Mouse (Mus musculus) cerebellum, postnatal 4 days (tissue): ENCODE measurements around the gene Ak5.

Experiments used
- DNase-seq, 2 experiments: peaks; one replicate each; pipeline ENCODE4 v3.0.0; 2022; ENCODE audit warnings: low spot score in 2 of 2, mixed read lengths in 1 of 2

Gene Ak5

DNA sequence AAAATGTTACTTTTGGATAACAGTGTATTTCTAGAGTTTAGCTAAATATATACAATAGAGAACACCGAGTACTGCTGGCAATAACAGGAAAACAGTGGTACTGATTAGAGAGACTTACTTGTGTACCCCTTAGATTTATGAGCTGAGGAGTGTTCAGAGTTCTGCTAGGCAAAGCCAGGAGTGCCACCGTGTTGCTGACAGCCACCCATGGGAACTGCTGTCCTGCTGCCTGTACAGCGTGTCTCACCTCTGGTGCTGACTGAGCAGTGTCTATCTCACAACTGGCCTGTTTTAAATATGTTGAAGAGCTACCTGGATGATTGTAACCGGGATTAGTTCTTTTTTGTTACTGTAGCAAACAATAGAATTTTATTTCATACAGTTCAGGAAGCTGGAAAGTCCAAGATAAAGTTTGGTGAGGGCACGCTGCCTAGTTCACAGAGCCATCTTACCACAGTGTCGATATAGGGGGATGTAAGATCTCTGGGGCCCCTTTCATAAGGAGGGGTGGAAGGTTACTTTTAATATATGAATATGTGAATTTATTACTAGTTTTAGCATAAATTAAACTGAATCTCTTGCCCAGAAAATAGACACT is 103.5 kb downstream of the Ak5 start:
- DNase-seq: no peak

- DNase-seq: no peak
Measured at GRCm38 (mm10) chr3:152563833-152564232, 104.3 kb downstream of the Ak5 start.

GRCm38 (mm10) chr3:152561708-152562107 is 106.5 kb downstream of the Ak5 start:
- DNase-seq: no peak

DNA sequence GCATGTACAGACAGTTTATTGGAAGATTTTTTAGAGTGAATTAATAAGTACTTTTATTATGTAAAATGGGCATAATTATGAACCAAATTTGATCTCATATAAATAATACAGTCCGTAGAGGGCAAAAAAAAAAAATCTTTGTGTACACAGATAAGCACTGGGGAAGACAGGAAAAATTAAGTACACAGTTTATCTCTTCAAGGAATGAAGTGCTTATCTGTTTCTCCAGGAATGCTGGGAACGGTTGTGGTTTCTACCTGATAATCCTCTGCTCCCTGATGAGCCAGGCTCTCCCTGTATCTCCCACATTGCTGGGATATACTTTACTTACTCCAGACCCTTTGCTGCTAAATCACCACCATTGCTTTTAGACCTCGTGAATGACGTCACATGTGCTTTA is 108.9 kb downstream of the Ak5 start:
- no peak for DNase-seq

DNA sequence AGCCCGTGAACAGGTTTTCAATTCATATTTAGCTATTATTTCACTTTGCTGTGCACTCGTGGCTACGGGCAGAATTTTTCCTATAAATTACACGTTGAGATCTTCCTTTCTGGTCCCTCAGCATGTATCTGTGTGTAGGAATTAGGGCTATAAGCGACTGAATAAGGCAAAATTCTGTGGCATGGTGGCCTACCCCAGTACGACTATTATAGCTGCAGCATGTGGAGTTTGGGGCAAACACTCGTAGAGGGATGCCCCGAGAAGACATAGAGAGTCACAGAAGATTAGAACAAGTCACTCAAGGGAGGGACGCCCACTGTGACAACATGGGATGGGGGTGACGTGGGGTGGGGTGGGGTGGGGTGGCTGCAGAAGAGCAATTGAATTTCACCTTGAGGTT is 110.1 kb downstream of the Ak5 start:
- no peak for DNase-seq

DNA sequence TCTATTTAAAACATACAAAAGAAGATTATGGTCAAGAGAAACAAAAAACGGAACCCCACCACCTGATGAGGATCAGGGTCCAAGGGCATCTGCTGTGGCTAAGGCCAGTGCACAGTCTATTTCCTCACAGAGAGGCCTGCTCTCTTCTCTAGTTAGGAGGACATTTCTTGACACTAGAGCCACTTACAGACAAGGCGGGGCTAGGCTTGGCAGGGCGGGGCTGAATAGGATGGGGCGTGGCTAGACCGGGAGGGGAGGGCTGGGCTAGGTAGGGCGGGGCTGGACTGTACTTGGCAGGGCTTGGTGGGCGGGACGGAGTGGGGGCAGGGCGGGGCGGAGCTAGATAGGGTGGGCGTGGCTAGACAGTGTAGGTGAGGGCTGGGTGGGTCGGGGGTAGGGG is 110.5 kb downstream of the Ak5 start:
- no peak for DNase-seq

- no peak for DNase-seq
Measured at GRCm38 (mm10) chr3:152556919-152557318, 111.2 kb downstream of the Ak5 start.

DNA sequence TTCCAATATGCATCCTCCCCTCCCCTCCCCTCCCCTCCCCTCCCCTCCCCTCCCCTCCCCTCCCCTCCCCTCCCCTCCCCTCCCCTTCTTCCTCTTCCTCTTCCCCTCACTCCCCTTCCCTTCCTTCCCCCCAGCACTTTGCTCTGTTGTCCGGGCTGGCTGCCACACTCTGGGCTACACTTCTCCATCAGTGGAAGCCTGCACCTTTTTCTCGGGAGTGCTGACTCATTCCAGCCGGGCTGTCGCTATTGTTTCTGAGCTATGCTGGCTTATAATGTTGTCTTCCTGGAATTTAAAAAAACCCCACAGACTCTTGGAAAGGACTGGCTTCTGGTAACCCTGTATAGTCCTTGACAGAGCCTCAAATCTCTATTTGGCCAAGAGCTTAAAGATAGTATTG is 111.7 kb downstream of the Ak5 start:
- no peak for DNase-seq

DNA sequence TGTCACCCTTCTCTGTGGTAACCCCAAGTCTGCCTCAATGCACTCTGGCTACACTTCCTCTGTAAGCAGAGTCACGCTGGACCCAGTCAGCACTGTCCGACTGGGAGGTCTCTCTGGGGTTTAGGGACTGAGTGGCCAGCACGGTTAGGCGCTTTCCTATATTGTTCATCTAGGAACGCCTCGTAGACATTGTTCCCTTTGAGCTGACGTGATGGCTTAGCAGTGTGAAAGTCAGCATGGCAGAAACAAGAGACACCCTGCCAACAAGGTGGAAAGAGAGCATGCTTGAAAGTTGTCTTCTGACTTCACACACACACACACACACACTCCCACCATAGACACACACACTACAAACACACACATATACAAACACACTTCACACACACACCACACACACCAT is 112.9 kb downstream of the Ak5 start:
- no peak for DNase-seq

- no peak for DNase-seq
Measured at GRCm38 (mm10) chr3:152554366-152554765, 113.8 kb downstream of the Ak5 start.

GRCm38 (mm10) chr3:152552641-152553040 is 115.5 kb downstream of the Ak5 start:
- DNase-seq: no peak

DNA sequence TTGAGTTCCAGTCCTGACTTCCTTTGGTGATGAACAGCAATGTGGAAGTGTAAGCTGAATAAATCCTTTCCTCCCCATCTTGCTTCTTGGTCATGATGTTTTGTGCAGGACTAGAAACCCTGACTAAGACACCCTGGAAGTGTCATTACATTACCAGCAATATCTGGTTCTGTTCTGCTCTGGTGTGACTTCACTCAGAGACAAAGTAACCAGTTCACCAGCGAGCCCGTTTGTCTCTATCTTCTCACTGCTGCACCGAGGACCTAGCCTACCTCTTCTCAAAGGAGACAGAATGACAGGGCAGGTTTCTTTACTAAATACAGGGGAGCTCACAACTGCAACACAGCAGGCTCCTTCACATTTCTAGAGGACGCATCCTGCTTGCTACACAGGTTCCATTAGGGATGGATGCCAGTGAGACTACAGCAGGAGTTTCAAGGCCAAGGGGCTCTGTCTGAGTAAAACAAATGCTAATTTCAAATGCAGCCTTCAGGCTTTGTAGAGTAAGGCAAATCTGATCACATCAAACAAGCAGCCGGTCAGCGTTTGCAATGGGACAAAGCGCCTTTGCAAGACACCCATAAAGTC is 117.5 kb downstream of the Ak5 start:
- DNase-seq: no peak

- DNase-seq: no peak
Measured at GRCm38 (mm10) chr3:152550031-152550430, 118.1 kb downstream of the Ak5 start.

DNA sequence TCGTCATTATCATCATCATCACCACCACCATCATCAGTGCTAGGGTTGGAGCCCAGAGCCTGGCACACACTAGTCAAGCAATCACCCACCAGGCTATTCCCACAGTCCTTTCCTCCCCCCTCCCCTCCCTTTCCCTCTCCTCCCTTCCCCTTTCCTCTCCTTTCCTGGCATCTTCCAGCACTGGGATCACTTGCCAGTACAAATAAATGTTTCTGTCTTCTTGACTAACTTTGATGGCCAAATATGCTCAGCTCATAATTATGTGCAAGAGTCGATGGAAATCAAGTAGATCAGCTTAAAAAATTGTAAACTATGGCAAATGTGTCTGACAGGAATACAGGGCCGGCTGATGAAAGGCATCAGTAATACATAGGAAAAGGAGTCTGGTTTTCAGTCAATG is 123.2 kb downstream of the Ak5 start:
- no peak for DNase-seq

DNA sequence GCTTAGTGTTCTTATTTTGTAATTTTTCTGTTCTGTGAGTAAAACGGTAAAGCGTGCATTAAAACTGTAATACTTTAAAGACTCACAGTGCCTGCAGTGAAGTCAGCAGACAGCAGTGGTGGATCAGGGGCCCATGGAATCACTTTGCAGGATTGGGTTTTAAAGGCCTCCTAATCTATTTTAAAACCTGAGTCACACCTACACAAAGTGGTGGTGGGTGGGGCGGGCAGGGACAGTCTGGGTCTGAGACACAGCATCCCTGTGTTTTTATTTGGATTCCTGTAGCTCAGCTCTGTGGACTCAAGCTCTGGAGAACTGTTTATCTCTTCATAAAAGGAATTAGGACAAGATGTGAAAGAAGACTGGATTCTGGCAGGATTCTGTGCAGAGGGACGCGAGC is 125.9 kb downstream of the Ak5 start:
- no peak for DNase-seq

GRCm38 (mm10) chr3:152530344-152530743 is 137.8 kb downstream of the Ak5 start:
- DNase-seq: no peak

DNA sequence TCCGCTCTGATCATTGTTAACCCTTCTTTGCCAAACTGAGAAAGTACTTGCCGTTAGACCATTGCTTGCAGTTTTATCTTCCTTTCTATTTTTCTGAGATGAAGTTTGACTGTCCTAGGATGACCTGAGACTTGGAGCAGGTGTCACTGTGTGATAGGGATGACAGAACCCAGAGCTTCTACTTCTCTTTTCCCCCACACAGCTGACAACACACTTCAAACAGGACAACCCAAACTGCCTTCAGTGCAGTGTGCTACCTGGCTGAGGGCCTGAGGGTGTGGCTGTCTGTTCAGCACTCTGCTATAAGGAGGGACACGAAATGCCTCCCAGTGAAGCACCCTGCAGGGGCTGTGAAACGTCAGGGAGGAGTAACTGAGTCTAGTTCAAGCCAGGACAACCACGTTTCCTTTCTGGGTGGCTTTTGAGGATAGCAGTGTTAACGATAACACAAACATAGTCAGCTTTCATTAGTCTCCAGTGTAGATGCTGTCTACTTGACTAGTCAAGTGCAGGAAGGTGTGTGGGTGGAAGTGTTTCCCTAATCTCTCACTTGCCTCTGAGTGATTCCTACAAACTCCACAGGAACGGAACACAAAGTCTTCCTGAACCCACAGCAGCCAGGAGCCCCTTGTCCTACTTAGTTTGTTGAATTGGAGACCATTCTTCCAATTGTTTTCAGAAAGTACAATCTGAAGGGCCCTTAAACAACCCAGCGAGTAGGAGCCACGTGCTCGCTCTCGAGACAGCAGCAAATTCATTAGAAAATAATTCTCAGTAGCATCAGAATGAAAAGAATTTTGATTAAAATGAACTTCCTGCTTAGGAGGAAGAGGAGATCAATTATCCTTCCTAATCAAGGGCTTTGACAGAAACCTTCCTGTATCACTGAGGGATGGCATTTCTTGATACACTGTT is 138.8 kb downstream of the Ak5 start:
- no peak for DNase-seq

- no peak for DNase-seq
Measured at GRCm38 (mm10) chr3:152526721-152527120, 141.4 kb downstream of the Ak5 start.

DNA sequence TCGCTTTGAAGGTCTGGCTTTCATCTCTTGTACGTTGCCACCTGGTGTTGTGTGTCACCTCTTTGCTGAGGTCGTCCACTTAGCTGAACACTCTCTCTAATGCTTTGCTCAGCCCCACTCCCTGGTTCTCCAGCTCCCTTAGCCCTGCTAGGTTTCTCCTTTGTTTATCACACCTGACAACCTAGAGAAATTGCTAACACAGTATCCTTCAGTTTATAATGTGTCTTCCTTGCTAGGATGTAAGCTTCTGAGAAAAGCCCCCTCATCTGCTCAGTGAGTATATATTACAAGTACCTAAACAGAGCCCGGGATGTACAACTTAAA is 144.9 kb downstream of the Ak5 start:
- no peak for DNase-seq

GRCm38 (mm10) chr3:152522634-152523314 is 145.4 kb downstream of the Ak5 start:
- no peak for DNase-seq

DNA sequence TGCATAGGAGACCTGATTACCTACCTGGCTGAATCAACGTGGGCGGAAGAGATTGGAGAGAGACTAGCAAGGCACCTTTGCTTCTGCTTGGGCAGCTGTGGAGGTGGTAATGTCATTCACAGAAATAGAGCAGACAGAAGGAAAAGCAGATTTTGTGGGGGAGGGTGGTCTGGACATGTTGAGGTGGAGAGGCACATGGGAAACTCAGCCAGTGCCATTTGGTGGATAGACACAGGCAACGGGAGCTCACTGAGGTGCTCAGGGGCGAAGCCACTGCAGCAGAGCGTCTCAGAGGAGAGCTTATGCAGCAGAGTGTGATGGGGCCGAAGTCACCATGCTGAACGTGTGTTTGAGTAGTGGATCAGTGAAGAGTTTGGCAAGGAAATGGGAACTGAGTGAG is 147.1 kb downstream of the Ak5 start:
- no peak for DNase-seq

GRCm38 (mm10) chr3:152520074-152520473 is 148.1 kb downstream of the Ak5 start:
- no peak for DNase-seq

GRCm38 (mm10) chr3:152519556-152519955 is 148.6 kb downstream of the Ak5 start:
- no peak for DNase-seq
